Mouse (Mus musculus) thymus, postnatal 4 days (tissue): ENCODE results near the gene Tac4.

Experiments used
- DNase-seq: peaks from one replicate; pipeline ENCODE4 v3.0.0; 2021

Gene Tac4

DNA sequence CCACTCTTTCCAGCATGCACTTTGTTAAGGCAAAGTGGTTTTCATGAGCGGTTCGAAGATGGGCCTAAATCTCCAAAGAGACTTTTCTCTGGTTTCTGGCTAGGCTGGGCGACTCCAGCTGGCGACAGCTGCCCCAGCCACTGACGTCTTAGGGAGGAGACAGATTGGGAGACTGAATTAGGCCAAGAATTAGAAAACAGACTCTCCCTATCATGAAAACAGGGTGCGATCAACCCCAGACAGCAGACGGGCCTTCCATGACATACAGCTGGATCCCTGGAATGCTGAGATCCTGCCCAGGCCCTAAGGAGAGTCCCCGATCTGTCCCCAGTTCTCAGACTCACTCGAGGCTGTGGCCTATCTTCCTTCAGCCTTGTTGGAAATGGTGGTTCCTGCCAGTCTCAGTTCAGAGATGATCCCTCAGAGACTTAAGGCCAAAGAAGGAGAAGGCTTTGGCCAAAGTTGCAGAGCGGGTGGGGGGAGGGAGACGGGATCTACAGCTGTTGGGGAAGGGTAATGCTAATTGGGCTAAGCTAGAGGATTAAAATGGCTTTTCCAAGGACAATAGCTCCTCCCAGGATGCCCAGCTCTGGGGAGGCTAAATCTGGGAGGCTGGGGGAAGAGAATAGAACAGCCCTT is 2.6 kb downstream of the Tac4 start:
- no peak for DNase-seq

DNA sequence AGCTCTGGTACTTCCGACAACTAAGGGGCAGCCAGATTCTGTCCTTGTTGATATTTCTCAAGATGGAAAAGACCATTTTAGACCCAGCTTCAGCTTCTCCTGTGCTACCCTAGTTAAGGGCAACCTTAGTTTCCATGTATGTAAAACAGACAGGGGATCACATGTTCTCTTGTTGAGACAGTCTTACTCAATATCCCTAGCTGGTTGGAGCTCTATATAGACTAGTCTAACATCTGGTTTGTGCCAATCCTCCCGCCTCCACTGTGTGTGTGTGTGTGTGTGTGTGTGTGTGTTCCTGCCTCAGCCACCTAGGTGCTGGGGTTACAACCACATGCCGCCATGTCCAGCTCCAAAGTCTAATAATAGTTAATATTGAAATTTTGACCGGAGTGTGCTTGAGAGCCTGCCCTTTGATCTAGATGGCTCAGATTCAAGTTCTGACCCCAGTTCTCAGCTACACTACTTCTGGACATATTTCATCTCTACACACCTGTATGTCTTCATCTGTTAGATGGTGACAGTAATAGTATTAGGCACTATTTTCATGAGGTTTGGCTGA is 3.2 kb downstream of the Tac4 start:
- DNase-seq = no peak

DNA sequence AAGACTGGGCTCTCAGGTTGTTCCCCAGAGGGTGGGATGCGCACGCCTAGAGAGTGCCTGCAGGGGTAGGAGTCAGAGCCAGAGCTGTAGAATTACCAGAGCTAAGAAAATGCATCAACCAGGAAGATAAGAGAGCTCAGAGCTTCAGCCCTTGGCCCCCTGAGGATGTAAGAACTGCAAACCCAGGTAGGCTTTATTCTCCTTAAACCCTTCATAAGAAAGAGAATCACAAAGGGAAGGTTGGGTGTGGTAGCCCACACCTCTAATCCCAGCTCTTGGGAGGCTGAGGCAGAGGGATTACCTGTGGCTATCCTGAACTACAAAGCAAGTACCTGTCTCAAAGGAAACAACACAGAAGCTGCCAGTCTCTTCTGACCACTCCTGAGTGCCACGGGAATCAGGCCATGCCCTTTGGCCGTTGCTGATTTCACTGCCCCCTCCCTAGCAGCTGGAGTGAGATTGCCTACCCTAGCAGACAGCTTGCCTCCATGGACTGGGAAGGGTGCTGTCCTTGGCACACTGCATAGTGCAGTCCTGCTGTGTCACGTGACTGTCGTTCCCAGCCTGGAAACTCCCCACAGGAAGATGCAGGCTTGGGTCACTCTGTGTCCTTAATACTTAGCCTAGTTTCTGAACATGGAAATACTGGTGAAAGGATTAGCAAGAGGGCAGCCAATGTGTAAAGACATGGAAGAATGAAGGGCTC is 5.4 kb downstream of the Tac4 start:
- no peak for DNase-seq

DNA sequence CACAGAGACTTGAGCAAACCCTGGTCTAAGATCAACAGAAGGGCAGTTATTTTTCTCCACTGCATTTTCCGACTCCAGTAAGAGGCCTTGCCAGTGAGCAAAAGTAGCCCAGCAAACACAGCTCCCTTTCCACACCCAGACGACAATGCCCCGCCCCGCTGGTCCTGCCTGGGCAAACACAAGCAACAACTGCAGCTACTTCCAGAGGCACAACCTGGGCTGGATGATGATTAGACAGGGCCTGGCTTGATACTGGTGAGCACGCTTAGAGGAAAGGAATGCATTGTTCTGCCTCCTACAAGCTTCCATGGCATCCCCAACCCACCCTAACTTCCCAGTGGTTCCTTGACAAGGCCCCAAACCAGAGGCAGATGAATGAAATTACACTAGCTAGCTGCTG is 12.3 kb downstream of the Tac4 start:
- DNase-seq = no peak

DNA sequence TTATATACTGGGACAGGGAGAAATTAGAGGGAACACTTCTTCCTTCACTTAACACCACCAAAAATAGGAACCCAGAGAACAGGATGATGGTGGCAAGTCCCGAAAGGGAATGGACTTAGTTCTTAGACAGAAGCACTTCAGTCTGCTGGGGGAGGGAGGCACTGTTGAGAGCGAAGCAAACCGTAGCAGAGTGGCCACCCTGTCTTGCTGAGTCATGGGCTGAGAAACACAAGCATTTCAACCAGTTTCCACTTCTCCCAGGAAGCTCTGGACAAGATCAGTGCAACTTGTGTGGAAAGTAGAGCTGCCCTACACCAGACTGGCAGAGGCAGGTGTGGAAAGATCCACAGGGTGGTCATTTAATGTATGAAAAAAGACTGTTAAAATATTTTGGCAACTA is 13.3 kb downstream of the Tac4 start:
- no peak for DNase-seq

DNA sequence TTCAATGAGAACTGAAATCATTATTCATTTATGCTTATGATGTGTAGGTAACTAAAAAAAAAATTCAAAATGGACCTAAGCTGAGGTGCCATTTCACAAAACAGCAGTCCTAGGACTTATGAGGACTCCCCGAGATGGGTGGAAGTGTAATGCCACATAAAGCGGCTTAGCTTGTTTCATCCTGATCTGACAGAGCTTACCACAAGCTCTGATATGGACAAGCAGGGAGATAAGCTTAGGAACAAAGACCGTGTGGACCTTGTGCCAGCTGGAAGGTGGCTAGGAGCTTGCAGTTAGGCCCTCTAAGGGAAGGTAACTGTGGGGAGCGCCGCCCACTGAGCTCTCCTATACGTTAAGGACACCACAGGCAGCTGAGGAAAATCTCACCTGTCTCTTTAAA is 14.7 kb downstream of the Tac4 start:
- DNase-seq = no peak

DNA sequence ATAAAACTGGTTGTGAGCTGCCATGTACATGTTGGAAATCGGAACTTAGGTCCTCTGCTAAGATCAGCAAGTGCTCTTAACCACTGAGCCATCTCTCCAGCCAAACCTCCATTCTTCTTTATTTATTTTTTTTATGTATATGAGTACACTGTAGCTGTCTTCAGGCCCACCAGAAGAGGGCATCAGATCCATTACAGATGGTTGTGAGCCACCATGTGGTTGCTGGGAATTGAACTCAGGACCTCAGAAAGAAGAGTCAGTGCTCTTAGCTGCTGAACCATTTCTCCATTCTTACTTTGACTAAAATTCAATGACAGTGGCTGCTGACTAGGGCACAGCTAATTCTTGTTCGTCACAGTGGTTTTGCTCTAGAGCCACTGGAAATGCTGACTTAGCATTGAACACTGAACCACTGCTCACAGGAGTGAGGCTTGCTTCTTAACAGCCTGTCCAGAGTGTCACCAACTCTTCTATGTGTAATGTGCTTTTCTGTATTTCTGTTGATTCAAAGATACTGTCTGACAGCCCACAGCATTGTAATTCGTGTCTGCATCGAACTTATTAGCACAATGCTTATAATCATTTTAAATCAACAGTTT is 17.8 kb downstream of the Tac4 start:
- DNase-seq = no peak

DNA sequence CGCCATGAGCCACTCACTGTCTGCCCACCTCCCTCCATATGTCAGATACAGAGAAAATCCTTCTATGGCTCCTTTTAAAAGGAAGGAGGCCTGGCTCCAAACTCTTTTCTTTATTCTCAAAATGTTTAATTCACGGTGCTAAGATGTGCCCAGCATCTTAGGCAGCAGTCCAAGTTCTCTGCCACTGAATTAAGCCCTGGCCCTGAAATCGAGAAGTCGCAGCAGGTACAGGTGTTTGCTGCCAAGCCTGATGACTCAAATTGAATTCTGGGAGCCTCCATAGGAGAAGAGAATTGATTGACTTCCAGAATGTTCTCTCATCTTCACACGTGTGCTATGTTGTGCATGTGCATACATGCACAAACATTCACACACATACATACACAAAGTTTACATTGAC is 21.0 kb downstream of the Tac4 start:
- DNase-seq = no peak

DNA sequence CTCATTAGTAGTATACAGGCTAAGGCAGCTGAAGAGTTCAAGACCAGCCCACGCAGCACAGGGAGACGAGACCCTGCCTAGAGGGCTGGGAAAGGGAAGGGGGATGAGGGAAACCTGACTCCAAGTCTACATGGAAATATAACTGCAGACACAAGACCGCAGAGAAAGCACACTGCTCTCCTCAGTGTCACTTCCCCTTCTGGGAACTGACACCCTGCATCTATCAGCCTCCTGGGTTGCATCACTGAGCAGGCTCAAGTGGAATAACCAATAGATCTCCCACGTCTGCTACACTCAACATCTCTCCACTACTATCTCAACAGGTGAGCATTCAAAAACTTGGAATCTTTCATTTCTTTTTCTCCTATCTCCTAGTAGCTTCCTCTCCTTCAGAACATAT is 30.7 kb downstream of the Tac4 start:
- DNase-seq = no peak

DNA sequence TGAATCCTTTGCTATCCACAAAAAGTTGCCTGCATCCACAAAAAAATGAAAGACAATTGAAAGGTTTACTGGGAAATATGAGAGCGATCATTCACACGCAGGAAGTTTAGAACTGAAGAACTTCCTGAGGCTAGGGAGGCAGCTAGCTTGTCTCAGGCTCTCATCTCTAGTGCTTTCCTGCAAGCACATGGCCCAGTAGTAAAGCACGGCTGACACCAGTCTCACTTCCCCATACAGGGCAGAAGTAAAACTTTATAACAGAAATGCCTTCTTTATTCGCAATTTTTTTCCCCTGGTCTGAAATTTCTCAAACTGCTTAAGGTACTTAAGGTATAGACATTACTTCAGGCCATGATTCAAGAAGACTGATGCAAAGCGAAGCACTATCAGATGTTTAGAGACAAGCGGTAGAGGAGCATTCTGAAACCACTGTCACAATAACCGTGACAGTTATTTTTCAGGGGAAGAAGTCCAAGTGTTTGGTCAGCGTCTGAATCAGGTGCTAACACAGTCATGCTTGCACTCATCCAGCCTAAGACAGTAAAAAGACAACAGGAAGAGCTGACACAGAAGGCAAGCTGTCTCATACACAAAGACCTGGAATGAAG is 31.8 kb downstream of the Tac4 start:
- no peak for DNase-seq

DNA sequence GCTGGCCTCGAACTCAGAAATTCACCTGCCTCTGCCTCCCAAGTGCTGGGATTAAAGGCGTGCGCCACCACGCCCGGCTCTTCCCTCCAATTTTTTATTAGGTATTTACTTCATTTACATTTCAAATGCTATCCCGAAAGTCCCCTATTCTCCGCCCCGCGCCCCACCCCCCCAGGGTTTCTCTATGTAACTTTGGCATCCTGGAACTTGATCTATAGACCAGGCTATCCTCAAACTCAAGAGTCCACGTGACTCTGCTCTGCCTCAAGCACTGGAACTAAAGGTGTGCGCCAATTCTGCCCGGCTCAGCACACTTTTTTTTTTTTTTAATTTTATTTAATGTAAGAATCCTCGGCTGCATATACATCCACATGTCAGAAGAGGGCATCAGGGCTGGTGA is 34.4 kb downstream of the Tac4 start:
- no peak for DNase-seq

DNA sequence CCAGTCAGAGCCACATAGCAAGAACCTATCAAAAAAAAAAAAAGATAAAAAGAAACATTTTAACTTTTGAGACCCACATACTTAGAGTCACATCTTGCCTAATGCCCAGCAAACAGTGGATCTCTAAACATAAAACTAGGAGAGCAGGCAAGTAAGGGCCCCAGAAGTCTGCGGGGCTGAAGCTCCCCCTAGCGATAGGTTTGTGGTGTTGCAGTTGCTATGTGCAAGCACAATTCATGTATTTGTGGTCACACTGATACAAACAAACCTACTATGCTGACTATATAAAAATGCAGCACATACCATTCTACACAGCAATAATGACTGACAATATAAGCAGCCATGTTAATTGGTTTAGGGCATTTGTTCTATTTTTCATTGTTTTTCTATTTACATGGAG is 36.8 kb downstream of the Tac4 start:
- peak; percentile 39 for DNase-seq

DNA sequence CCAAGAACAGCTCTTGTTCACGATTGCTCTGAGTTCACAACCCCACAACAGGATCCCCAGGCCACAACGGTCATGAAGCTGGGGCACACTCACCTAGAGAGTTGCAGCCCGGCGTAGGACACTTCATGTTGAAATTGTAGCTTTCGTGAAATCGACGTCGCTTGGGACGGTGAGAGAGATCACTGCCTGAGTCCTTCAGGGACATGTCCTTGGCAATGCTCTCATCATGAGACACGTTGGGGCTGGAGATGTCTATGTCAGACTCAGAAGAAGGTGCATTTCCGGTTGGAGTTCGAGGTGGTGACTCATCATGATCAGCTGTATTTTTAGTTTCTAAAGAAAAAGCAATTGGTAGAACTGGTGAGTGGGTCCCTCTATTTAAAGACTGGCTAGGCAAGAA is 38.6 kb downstream of the Tac4 start:
- no peak for DNase-seq

DNA sequence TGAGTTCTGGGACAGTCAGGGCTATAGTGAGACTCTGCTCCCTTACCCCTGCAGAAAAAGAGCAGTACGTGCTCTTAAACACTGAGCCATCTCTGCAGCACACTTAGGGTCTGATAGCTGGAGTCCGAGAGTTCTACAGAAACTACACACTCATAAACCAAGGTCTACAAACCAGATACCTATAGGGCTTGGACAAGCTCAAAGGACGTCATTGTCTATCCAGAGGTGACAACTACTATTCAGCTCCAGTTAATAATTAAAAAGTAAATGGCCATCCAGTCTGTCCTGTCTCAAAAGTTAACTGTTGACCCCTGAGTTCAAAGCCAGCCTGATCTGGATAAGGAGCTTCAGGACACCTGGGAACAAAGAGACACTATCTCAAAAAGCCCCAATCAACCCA is 40.4 kb downstream of the Tac4 start:
- no peak for DNase-seq

DNA sequence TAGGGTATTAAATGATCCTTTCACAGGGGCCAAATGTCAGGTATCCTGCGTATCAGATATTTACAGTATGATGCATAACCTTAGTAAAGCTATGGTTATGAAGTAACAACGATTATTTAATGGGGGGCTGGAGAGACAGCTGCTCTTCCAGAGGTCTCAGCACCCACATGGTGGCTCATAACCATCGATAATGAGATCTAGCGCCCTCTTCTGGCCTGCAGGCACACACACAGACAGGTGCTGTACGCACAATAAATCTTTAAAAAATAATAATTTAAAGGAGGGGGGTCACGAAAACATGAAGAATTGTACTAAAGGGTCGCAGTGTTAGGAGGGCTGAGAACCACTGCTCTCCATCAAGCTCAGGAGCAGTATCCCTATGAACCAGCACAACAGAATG is 44.3 kb downstream of the Tac4 start:
- peak; percentile 50 for DNase-seq

DNA sequence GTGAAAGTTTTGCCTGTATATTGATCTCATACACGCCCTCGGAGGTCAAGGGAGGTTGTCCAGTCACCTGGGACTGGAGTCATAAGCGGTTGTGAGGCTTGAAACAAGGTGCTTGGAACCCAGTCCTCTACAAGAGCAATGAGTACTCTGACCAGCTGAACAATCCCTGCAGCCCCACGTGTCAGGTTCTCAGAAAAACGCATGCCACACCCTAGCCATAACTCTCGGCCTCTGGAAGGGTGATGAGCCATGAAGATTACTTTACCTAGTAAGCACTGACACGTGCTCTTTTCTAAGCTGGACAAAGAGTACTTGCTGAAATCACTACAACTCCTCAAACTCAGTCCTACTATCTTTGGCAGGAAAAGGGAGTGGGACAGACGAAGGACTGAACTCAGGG is 46.2 kb downstream of the Tac4 start:
- DNase-seq = no peak

DNA sequence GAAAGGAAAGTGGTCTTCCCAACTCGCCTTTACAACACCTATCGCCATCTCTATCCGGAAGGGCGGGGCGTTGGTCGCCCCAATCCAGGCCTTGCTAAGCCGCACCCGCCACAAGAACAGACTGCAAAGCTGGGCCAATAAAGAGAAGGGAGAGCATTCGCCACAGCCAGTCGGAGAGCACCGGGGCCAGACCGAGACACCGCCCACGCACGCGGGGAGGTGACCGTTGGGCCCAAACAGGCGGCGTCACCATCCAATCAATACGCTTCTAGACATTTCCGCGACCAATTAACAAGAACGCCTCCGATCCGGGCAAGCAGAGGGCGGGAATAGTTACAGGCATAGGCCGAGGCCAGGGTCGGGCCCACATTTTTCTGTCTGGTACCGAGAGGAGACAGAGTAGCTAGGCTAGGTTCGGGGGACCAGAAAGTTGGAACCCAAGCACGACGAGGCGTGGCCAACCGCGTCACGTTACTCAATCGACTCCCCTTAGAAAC is 48.2 kb downstream of the Tac4 start:
- DNase-seq = peak; percentile 96

DNA sequence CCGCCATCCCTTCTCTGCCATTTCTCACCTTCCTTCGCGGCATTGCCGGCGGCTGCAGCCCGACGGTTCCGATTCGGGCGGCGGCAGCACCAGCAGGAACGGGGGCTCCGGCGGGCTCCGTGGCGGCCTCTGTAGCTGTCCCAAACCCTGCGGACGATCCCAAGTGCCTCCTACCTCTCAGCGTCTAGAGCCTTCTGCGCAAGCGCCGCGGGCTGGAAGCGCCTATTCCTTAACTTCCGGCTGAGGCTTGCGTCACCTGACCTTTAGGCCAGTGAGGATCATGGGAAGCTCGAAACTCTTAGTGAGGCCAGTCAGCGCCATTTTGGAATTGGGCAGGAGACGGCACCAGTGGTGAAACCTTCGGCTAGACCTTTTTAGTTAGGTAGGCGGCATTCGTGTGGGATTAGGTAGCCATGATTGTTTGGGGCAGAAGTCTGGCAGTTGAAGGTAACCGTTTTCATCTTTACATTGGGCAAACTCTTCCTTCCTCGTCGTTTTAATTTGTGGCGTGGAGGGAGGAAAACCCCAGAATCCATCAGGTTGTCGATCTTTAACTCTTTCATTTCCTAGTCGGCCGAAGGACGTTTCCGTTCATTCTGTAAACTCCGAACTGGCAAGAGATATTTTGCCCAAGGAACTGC is 48.8 kb downstream of the Tac4 start, which contains the start of gene Kat7:
TSS of gene Kat7 (minus strand) at position 240 of the 641 bp plus-strand sequence.
- peak; percentile 94 for DNase-seq

DNA sequence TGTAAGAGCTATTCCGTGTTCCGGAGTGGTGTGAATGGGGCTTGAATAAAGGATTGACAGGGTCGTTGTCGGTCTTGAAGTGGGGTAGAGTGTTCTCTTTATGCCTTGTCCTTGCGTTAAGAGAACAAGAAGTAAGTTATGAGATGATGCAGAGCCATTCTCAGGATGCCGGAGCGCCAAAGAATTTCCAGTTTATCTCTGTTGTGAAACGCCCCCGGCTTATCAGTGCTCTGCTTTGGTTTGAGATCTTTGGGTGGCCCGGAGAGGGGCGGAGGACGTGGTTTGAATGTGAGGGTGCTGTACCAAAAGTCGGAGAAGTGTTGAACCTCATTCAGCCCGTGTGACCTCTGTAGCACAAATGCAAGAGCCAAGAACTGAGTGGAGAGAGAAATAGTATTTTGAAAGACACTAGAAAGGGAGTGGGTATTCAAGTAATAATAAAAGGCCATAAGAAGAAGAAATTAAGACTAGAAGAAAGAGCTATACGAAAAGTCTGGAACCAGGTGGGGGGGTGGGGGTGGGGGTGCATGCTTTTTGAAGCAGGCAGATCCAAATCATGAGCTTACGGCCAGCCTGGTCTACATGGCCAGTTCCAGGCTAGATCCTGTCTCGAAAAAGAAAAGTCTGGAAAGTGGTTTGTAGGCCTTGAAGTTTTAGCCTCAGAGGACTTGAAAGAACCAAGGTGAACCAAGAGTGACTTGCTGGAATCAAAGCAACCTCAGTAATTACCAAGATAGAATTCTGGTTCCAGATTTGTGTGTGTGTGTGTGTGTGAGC is 49.5 kb downstream of the Tac4 start:
- DNase-seq = peak; percentile 50

DNA sequence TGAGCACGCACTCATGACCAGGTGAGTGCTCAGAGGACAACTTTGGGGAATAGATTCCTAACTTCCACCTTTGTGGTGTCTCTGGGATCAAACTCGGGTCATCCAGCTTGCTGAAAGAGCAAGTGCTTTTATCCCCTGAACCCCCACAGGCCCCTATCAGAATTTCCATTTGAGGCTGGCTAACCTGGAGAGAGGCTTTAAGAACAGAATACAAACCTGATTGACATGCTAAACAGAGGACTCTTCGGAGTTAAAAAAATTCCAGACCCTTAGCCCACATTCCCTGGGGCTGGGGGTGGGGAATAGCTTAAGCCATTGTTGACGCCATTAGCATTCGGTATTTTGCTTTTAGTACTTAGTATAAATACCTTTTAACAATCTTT is 50.1 kb downstream of the Tac4 start:
- no peak for DNase-seq

DNA sequence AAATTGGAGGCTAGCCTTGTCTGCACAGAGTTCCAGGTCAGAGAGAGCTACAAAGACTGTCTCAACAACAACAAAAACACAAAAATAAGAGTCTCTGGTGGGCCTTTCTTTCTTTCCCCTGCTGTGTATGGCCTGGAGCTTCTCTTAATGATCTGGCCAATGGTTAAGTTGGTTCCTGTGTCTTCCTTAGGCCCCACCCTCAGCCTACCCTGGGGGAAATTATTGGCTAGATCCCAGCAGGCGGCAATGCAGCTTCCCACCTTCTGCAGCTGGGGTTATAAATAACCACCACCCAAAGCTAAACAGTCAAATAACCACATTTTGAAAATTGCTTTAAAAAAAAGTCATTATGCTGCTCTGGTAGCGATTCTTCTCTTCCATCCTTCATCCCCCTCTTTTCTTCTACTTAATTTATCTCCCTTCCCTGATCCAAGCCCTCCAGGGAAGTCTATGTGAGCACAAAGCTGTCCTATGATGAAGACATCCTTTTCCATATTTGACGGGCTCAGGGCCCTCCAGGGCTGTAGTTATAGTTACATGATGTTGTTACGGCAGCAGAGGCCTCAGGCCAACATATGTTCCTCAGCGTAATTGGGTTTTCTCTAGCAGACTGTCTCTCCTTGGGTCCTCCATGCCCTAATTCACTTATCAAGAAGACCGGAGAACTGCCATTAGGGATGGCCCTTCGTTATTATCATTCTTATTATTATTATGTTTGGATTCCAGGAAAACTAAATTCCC is 54.1 kb downstream of the Tac4 start:
- DNase-seq = no peak

DNA sequence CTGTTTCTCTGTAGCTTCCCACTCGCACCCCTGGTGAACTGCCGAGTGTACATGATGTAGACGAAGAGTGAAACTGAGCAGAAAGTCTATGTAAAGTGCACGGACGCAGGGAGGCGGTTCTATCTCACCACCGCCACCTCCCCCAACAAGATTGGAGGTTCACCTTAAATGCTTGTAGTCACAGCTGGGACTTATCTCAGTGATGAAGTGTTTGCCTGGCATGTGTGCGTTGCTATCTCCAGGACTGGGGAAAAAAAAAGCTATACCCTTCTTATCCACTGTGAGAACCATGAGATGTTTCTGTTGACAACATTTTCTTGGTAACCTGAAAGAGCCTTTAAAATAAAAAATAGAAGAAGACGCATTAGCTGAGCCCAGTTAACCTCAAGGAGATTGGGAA is 56.8 kb downstream of the Tac4 start:
- no peak for DNase-seq
